Mouse (Mus musculus): ENCODE measurements around the gene Ly6g5c. TPM values are rescaled to one million over a fixed set of nuclear protein-coding genes. Genes with fewer than 3 reads are reported as not detected.

Gene Ly6g5c
- polyA plus RNA-seq, 1 experiment from 2014 or later, result not detected

- H3K9me3 ChIP-seq (ENCODE audit: control insufficient read depth), result no peaks in the 10 kb centered on the region
- no peak overlapping the region for H3K4me3 ChIP-seq (ENCODE audit: low read depth, low read length)
- no peak overlapping the region for H3K9ac ChIP-seq (ENCODE audit: low read depth, low read length)
- H3K4me2 ChIP-seq (replicated peaks; ENCODE audit: low read depth), result no peak overlapping the region
- WGBS, result 92% methylated on average over 16 of the region's 16 CpGs
- ATAC-seq, result no peak
- H3K36me3 ChIP-seq (ENCODE audit: control insufficient read depth, insufficient read depth), result peaks cover 82% of the 10 kb centered on the region
- no peak for TF ChIP-seq CTCF (IDR thresholded peaks at IDR 0.05; ENCODE audit: low read depth)
- peaks cover 4% of the 10 kb centered on the region; the same call in 1 of the 2 replicates for H3K4me1 ChIP-seq (replicated peaks; ENCODE audit: control insufficient read depth, insufficient read depth, low read length)
- H3K27me3 ChIP-seq (replicated peaks; ENCODE audit: control insufficient read depth, insufficient read depth, low read length), result no peaks in the 10 kb centered on the region
- no peak overlapping the region for H3K27ac ChIP-seq (ENCODE audit: low read depth, low read length)
Observed at GRCm38 (mm10) chr17:35158850-35159593, 50.9 kb downstream of the Ly6g5c start.

DNA sequence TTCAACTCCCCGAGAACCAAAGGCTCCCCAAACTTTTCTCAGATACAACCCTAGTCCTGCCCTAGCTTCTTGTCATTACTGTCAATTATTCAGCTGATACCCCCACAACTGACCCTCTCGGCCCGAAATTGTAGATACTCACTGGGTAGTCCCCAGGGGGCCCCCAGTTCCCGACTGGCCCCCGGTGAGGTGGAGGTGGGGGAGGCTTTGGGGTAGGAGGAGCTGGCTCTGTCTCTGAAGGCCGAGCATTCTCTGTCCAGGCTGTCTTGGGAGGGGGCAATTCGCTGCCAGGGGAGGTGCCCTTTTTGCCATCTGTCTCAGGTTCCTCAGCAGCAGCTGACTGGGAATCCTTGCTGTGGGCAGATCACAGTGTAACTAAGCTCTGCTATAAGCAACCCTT is 51.6 kb downstream of the Ly6g5c start:
- TF ChIP-seq CTCF (IDR thresholded peaks at IDR 0.05; ENCODE audit: low read depth), result no peak
- Histone ChIP-seq H3K4me3 (ENCODE audit: low read depth, low read length) (no peak overlapping the region), H3K36me3 (ENCODE audit: control insufficient read depth, insufficient read depth) (peaks cover 76% of the 10 kb centered on the region), H3K4me2 (replicated peaks; ENCODE audit: low read depth) (no peak overlapping the region), H3K9me3 (ENCODE audit: control insufficient read depth) (no peaks in the 10 kb centered on the region), H3K9ac (ENCODE audit: low read depth, low read length) (no peak overlapping the region), H3K27me3 (replicated peaks; ENCODE audit: control insufficient read depth, insufficient read depth, low read length) (no peaks in the 10 kb centered on the region), H3K27ac (ENCODE audit: low read depth, low read length) (no peak overlapping the region), H3K4me1 (replicated peaks; ENCODE audit: control insufficient read depth, insufficient read depth, low read length) (peaks cover 4% of the 10 kb centered on the region; the same call in 1 of the 2 replicates)
- 90% methylated on average over 7 of the region's 7 CpGs for WGBS
- ATAC-seq, result no peak

- Histone ChIP-seq H3K36me3 (ENCODE audit: control insufficient read depth, insufficient read depth) (peaks cover 58% of the 10 kb centered on the region), H3K27ac (ENCODE audit: low read depth, low read length) (no peak overlapping the region), H3K27me3 (replicated peaks; ENCODE audit: control insufficient read depth, insufficient read depth, low read length) (no peaks in the 10 kb centered on the region), H3K4me1 (replicated peaks; ENCODE audit: control insufficient read depth, insufficient read depth, low read length) (peaks cover 4% of the 10 kb centered on the region; the same call in 1 of the 2 replicates), H3K9me3 (ENCODE audit: control insufficient read depth) (no peaks in the 10 kb centered on the region), H3K4me2 (replicated peaks; ENCODE audit: low read depth) (no peak overlapping the region), H3K4me3 (ENCODE audit: low read depth, low read length) (no peak overlapping the region), H3K9ac (ENCODE audit: low read depth, low read length) (no peak overlapping the region)
- TF ChIP-seq CTCF (IDR thresholded peaks at IDR 0.05; ENCODE audit: low read depth), result no peak
- WGBS, result 77% methylated on average over 11 of the region's 11 CpGs
- ATAC-seq, result no peak
Observed at GRCm38 (mm10) chr17:35161421-35161820, 53.3 kb downstream of the Ly6g5c start.

Other genes with a start within 250 kb of the Ly6g5c start
- gene Cfb, start 245.8 kb upstream of the Ly6g5c start, polyA plus RNA-seq (2015; fragmentation: Nextera tagmentation; extraction: Ambion mirVana), result 84.8 and 94.9 TPM in 2 replicates
- 0.74 and 1.1 TPM in 2 replicates for gene Zbtb12, start 228.8 kb upstream of the Ly6g5c start, polyA plus RNA-seq (2015; fragmentation: Nextera tagmentation; extraction: Ambion mirVana)
- not detected in 2 replicates for gene Gm20547, start 226.2 kb upstream of the Ly6g5c start, polyA plus RNA-seq (2015; fragmentation: Nextera tagmentation; extraction: Ambion mirVana)
- gene C2, start 210.0 kb upstream of the Ly6g5c start, polyA plus RNA-seq (2015; fragmentation: Nextera tagmentation; extraction: Ambion mirVana), result 60.3 and 66.2 TPM in 2 replicates
- gene Ehmt2, start 209.8 kb upstream of the Ly6g5c start, polyA plus RNA-seq (2015; fragmentation: Nextera tagmentation; extraction: Ambion mirVana), result 35.8 and 40.3 TPM in 2 replicates
- 119 and 128 TPM in 2 replicates for gene Slc44a4, start 193.8 kb upstream of the Ly6g5c start, polyA plus RNA-seq (2015; fragmentation: Nextera tagmentation; extraction: Ambion mirVana)
- 522 and 580 TPM in 2 replicates for gene Neu1, start 177.0 kb upstream of the Ly6g5c start, polyA plus RNA-seq (2015; fragmentation: Nextera tagmentation; extraction: Ambion mirVana)
- gene Hspa1b, start 149.0 kb upstream of the Ly6g5c start, polyA plus RNA-seq (2015; fragmentation: Nextera tagmentation; extraction: Ambion mirVana), result 0.64 and 1.1 TPM in 2 replicates
- 0.43 TPM in 1 of 2 replicates, not detected in the other for gene Gm20481, start 138.4 kb upstream of the Ly6g5c start, polyA plus RNA-seq (2015; fragmentation: Nextera tagmentation; extraction: Ambion mirVana)
- 6.4 and 6.5 TPM in 2 replicates for gene Hspa1a, start 136.1 kb upstream of the Ly6g5c start, polyA plus RNA-seq (2015; fragmentation: Nextera tagmentation; extraction: Ambion mirVana)
- gene Hspa1l, start 135.6 kb upstream of the Ly6g5c start, polyA plus RNA-seq (2015; fragmentation: Nextera tagmentation; extraction: Ambion mirVana), result 0.22 and 0.25 TPM in 2 replicates
- 70.6 and 76.6 TPM in 2 replicates for gene Lsm2, start 126.4 kb upstream of the Ly6g5c start, polyA plus RNA-seq (2015; fragmentation: Nextera tagmentation; extraction: Ambion mirVana)
- 74.0 and 84.2 TPM in 2 replicates for gene Vars, start 107.3 kb upstream of the Ly6g5c start, polyA plus RNA-seq (2015; fragmentation: Nextera tagmentation; extraction: Ambion mirVana)
- 0.12 and 0.20 TPM in 2 replicates for gene Vwa7, start 91.7 kb upstream of the Ly6g5c start, polyA plus RNA-seq (2015; fragmentation: Nextera tagmentation; extraction: Ambion mirVana)
- 3.2 and 4.6 TPM in 2 replicates for gene Sapcd1, start 80.3 kb upstream of the Ly6g5c start, polyA plus RNA-seq (2015; fragmentation: Nextera tagmentation; extraction: Ambion mirVana)
- gene Msh5, start 61.5 kb upstream of the Ly6g5c start, polyA plus RNA-seq (2015; fragmentation: Nextera tagmentation; extraction: Ambion mirVana), result 1.4 and 3.0 TPM in 2 replicates
- gene Clic1, start 58.3 kb upstream of the Ly6g5c start, polyA plus RNA-seq (2015; fragmentation: Nextera tagmentation; extraction: Ambion mirVana), result 290 and 312 TPM in 2 replicates
- gene Ddah2, start 49.2 kb upstream of the Ly6g5c start, polyA plus RNA-seq (2015; fragmentation: Nextera tagmentation; extraction: Ambion mirVana), result 62.0 and 68.3 TPM in 2 replicates
- 0.12 TPM in 1 of 2 replicates, not detected in the other for gene Ly6g6c, start 42.9 kb upstream of the Ly6g5c start, polyA plus RNA-seq (2015; fragmentation: Nextera tagmentation; extraction: Ambion mirVana)
- 0.13 and 0.17 TPM in 2 replicates for gene Mpig6b, start 42.1 kb upstream of the Ly6g5c start, polyA plus RNA-seq (2015; fragmentation: Nextera tagmentation; extraction: Ambion mirVana)
- gene Ly6g6e, start 31.4 kb upstream of the Ly6g5c start, polyA plus RNA-seq (2015; fragmentation: Nextera tagmentation; extraction: Ambion mirVana), result 2.2 TPM in 2 replicates
- gene Ly6g6d, start 30.2 kb upstream of the Ly6g5c start, polyA plus RNA-seq (2015; fragmentation: Nextera tagmentation; extraction: Ambion mirVana), result 3.8 and 4.9 TPM in 2 replicates
- gene Ly6g6f, start 22.7 kb upstream of the Ly6g5c start, polyA plus RNA-seq (2015; fragmentation: Nextera tagmentation; extraction: Ambion mirVana), result not detected in 2 replicates
- gene Abhd16a, start 19.0 kb upstream of the Ly6g5c start, polyA plus RNA-seq (2015; fragmentation: Nextera tagmentation; extraction: Ambion mirVana), result 101 and 103 TPM in 2 replicates
- gene Ly6g5b, start 7.1 kb downstream of the Ly6g5c start, polyA plus RNA-seq (2015; fragmentation: Nextera tagmentation; extraction: Ambion mirVana), result 0.46 and 0.59 TPM in 2 replicates
- 15.0 and 16.6 TPM in 2 replicates for gene Gpank1, start 13.2 kb downstream of the Ly6g5c start, polyA plus RNA-seq (2015; fragmentation: Nextera tagmentation; extraction: Ambion mirVana)
- gene Csnk2b, start 13.8 kb downstream of the Ly6g5c start, polyA plus RNA-seq (2015; fragmentation: Nextera tagmentation; extraction: Ambion mirVana), result 262 and 264 TPM in 2 replicates
- 26.3 and 29.7 TPM in 2 replicates for gene D17H6S53E, start 18.1 kb downstream of the Ly6g5c start, polyA plus RNA-seq (2015; fragmentation: Nextera tagmentation; extraction: Ambion mirVana)
- gene Apom, start 23.8 kb downstream of the Ly6g5c start, polyA plus RNA-seq (2015; fragmentation: Nextera tagmentation; extraction: Ambion mirVana), result 18.3 and 22.5 TPM in 2 replicates
- gene Bag6, start 26.9 kb downstream of the Ly6g5c start, polyA plus RNA-seq (2015; fragmentation: Nextera tagmentation; extraction: Ambion mirVana), result 37.4 and 46.0 TPM in 2 replicates
- 40.0 and 54.1 TPM in 2 replicates for gene Prrc2a, start 56.6 kb downstream of the Ly6g5c start, polyA plus RNA-seq (2015; fragmentation: Nextera tagmentation; extraction: Ambion mirVana)
- gene Aif1, start 67.8 kb downstream of the Ly6g5c start, polyA plus RNA-seq (2015; fragmentation: Nextera tagmentation; extraction: Ambion mirVana), result 23.1 and 25.4 TPM in 2 replicates
- 11.3 and 12.9 TPM in 2 replicates for gene Lst1, start 80.2 kb downstream of the Ly6g5c start, polyA plus RNA-seq (2015; fragmentation: Nextera tagmentation; extraction: Ambion mirVana)
- 1.7 and 2.4 TPM in 2 replicates for gene Ltb, start 86.2 kb downstream of the Ly6g5c start, polyA plus RNA-seq (2015; fragmentation: Nextera tagmentation; extraction: Ambion mirVana)
- 0.17 and 0.27 TPM in 2 replicates for gene Tnf, start 93.7 kb downstream of the Ly6g5c start, polyA plus RNA-seq (2015; fragmentation: Nextera tagmentation; extraction: Ambion mirVana)
- 0.10 and 0.42 TPM in 2 replicates for gene Lta, start 97.1 kb downstream of the Ly6g5c start, polyA plus RNA-seq (2015; fragmentation: Nextera tagmentation; extraction: Ambion mirVana)
- 0.23 and 0.30 TPM in 2 replicates for gene Gm16181, start 112.6 kb downstream of the Ly6g5c start, polyA plus RNA-seq (2015; fragmentation: Nextera tagmentation; extraction: Ambion mirVana)
- gene Atp6v1g2, start 125.4 kb downstream of the Ly6g5c start, polyA plus RNA-seq (2015; fragmentation: Nextera tagmentation; extraction: Ambion mirVana), result 4.1 and 4.3 TPM in 2 replicates
- 8.1 and 8.2 TPM in 2 replicates for gene Nfkbil1, start 127.5 kb downstream of the Ly6g5c start, polyA plus RNA-seq (2015; fragmentation: Nextera tagmentation; extraction: Ambion mirVana)
- gene Ddx39b, start 133.5 kb downstream of the Ly6g5c start, polyA plus RNA-seq (2015; fragmentation: Nextera tagmentation; extraction: Ambion mirVana), result 125 and 127 TPM in 2 replicates
- gene H2-D1, start 154.5 kb downstream of the Ly6g5c start, polyA plus RNA-seq (2015; fragmentation: Nextera tagmentation; extraction: Ambion mirVana), result 672 and 681 TPM in 2 replicates
- 56.2 and 60.6 TPM in 2 replicates for gene H2-Q1, start 212.1 kb downstream of the Ly6g5c start, polyA plus RNA-seq (2015; fragmentation: Nextera tagmentation; extraction: Ambion mirVana)
- gene H2-Q2, start 234.0 kb downstream of the Ly6g5c start, polyA plus RNA-seq (2015; fragmentation: Nextera tagmentation; extraction: Ambion mirVana), result 693 and 712 TPM in 2 replicates

Measured in intestine, postnatal 0 days (tissue).